Mouse (Mus musculus): Measurements from ENCODE around the gene Gata3.

Gene Gata3

DNA sequence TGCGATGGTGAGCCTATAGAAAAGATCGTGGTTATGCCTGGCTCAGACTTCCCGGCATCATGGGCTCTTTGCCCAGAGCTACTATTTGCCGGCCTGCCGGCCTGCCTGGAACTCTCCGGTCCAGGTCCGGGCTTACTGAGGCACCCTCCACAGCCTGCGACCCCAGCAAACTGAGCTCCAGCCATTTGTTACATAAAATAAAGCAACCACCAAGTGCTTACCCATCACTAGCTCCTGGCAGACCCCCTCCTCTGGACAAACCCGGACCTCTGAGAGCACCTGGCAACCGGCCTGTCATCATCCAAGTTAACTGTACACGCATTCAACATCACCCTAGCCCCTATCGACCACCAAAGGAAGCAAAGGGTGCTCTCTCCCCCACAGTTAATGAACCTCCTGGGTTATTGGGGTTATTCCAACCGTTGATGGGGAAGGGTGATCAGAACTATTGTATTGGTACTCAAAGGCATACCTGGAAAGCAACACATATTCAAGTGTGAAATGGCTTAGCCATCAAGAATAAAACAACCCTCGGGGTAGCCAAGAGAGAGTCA, 4.5 kb downstream of the Gata3 start:
- DNase-seq = no peak

DNA sequence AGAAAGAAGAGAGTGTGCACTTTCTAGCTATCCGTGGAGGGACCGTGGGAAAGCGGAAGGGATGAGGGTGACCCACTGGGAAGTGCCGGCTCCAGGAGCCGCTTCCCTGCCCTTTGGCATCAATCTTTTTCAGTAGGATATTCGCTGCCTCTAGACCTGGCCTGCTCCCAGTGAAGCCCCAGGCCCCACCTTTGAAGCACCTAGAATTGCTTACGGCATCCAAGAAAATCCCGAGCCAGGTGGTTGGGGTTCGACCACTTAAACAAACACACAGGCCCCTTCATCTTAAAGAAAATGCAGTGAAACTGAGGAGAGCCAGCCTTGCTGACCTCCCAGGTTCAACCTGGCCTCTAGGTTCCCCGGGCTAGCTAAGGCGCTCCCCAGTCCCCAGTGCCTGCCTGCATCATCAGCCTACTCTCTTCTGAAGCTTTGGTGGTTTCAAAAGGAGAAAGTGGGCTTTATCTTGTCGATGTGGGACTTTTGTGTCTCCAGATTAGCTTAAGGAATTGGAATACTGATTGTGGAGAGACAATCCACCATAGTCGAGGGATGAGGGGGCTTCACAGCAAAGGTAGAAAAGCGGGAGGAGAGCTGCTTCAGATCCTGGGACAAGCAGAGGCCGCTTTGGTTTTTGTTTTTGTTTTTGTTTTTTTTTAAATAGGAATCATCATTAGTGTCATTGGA, 5.2 kb downstream of the Gata3 start:
- no peak for DNase-seq

DNA sequence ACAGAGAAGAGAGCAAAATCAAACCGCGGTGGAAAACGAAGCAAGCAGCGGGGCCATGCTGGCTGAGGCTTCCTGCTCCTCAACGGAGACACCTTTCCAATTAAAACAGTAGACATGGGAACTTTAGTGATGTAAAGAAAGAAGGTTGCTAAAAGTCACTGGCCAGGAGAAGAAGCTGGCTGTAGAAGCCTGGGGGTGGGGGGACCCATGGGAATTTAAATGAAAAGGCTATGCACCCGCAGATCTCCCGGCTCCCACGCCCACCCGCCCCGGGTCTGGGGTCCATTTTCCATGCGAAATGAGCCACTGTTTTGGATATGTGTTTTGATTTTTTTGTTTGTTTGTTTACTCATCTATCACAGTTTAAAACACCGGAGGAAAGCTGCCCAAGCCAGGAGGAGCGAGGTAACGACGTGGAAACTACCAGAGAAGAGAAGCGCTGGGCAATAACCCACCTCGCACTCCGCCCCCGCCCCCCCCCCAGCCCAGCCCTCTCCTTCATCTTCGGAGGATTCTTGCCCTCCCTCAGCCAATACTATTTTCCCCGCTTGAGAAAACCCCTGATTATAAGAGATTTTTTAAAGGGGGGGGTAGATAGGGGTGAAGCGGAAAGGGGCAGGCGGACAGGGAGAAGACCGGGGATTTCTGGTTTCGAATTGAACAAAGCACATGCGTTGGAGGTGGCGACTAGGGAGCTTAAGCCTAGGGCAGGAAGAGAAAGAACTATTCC, 5.9 kb downstream of the Gata3 start:
- no peak for DNase-seq

DNA sequence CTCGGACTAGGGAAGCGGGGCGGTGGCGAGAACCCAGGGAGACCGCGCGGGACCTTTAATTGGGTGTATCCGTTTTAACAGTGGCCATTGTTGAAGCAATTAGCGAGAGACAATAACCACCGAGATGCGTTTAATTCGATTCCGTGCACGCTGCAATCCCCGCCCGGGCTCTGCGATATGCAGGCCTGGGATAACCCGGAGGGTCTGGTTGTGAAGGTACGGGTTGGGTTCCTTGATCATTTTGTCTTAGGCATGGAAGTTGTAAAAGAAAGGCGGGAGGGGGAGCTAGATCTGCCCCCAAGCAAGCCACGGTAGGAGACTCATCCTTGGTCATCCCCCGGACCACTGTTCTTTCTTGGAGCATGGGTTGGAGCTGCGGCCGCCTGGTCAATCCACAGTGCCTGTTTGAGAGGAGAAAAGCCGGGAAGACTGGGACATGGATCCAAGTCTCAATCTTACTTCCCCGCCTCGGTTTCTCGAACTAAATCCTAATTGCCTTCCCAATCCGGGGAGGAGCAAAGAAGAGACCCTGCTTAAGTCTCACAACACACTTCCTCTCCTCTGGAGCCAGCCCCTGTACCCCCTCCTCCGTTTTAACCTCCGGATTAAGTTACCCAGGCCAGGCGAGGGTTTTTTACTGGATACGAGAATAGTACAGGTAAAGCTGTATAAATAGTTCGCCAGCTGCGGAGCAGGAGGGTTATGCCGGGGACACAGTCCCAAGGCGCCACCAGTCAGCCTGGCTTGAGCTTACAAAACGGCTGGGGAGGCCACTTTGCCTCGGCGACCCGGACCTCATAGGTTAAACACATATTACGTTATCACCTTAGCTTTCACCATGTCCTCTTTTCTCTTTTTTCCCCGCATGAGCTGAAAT, 6.7 kb downstream of the Gata3 start:
- DNase-seq = no peak

DNA sequence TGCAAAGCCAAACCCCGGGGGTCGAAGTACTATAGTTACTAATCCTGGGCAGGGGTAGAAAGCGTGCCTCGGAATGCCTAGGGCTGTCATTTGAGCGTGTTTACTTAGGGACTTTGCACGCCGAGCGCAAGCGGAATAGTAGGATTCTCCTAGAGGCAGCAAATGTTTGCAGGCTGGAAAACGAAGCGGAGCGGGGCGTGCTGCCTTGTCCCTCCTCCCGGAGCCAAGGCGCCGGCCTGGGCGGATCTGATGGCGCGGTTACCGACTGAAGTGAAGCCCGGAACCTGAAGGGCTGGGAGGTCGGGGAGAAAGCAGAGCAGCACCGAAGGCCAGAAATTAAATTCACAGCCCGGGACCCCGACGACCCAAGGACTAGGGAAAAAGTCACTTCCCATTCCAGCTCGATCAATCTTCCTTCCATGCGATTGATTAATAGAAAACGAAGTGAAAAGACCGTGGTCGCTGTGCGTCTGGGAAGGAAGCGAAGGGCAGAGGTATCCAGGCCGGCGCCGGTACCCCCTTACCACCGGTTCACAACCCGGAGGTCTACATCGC, 7.4 kb downstream of the Gata3 start:
- DNase-seq = no peak

DNA sequence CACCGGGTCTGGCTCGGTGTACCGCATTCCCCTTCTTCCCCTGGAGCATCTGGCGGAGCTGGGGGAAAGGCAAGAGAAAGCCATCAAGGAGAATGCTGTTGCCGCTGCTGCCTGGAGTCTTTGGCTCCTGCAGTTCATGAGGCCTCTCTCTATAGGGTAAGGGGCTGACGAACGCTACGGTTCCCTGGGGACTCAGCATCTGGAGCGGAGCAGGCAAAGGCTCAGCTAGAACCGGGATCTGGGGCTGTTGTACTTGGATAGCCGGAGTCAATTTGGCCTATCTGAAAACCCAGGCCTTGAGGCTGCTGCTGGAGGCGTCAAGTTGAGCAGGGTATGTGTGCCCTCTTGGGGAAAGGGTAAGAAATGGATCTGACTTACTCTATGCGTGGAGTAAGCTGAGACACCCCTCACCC, 8.2 kb downstream of the Gata3 start:
- no peak for DNase-seq

DNA sequence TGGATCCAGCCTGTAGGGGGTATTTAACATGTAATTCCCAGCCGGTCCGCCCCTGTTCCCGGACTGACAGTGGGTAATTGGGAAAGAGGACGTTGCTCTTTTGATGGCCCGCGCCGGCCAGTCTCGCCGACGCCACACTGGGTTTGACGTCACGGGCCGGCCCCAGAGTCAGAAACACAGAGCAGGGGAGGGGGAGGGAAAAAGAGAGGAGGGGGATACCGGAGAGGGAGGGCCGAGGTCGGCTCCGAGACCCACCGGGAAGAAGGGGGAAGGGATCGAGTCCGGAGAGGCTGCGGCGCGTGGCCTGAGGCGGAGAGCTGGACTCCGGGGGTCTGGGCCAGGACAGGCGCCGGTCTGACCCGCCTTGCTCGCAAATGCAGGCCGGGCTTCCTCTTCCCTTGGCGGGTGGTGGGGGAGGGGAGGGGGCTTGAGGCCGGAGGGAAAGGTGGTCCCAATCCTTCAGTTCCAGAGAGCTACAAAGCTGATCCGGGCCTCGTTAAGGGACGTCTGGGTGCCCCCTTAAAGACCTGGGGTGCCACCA, 8.7 kb downstream of the Gata3 start, which contains the start of gene 4930412O13Rik:
4930412O13Rik (plus strand) TSS at position 202 of the 541 bp plus-strand sequence.
- DNase-seq = no peak

DNA sequence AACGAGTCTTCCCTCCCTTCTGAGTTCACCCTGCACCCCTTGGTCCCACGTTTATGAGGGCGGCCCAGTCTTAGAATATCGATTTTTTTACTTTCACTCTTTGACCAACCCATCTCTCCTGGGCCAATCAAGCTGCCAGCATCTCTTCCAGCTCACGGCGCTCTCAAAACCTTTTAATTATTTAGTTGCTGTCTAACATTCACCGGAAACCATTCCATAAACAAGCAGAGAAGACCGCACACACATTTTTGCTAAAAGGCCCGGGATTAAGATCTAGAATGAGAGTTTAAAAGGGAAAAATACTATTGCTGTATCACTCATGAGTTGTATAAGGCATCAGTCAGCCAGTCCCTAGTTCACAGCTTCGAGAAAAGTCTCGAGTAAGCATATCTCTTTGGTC, 9.6 kb downstream of the Gata3 start:
- DNase-seq = no peak

DNA sequence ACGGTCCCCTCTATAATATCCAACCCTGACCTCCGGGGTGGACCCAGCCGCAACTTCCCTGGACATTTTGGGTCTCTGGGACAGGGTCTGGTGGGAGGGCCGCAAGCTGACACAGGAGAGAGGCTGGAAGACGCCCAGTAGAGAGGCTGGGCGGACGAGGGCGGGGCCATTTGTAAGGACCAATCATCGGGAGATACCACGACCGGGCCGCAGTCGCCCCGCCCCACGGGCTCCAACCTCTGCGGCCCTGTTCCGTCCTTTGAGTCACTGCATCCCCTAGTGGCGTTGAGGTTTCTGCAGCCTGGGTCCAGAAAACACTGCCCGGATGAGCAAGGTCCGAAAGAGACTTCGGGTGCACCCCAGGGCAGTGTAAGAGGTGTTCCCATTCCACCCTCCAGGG, 10.3 kb downstream of the Gata3 start:
- no peak for DNase-seq

DNA sequence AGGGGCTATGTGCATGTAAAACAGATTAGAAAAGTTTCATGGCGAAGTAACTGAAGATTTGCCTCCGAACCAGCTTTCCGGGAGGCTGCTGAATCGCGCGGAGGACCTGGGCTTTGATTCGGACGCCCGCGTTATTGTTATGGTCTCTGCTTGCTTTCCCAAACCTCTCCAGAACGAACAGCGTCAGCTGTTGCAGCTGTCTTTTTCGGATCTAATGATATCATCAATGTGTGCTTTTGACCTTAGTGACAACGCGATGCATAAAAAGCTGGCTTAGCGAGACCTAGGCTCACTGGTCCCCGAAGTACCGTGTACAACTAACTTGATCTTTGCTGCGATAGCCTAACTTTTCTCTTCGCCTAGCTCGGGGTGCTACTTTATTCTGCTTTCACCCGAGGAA, 10.7 kb downstream of the Gata3 start:
- no peak for DNase-seq

DNA sequence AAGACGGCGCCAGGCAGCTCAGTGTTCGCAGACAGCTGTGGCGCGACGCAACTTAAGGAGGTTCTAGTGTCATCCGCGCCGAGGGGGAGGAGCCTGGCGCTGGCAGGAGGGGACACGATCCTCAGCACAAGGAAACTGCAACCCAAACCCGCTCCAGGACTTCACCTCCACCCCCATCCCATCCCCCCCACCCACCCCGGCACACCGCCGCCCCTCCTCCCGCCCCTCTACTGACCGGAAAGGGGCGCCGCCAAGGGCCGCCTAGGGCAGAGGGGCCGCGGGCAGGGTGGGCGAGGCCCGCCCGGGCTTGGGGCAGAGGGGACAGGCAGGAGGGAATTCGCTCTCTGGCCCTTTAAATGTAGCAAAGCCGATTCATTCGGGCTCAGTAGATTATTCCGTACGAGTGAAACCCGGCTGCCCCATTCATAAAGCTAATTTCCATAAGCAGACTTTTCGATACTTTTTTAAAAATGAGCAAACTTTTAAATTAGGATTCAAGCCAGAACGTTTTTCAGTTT, 11.2 kb downstream of the Gata3 start:
- no peak for DNase-seq

DNA sequence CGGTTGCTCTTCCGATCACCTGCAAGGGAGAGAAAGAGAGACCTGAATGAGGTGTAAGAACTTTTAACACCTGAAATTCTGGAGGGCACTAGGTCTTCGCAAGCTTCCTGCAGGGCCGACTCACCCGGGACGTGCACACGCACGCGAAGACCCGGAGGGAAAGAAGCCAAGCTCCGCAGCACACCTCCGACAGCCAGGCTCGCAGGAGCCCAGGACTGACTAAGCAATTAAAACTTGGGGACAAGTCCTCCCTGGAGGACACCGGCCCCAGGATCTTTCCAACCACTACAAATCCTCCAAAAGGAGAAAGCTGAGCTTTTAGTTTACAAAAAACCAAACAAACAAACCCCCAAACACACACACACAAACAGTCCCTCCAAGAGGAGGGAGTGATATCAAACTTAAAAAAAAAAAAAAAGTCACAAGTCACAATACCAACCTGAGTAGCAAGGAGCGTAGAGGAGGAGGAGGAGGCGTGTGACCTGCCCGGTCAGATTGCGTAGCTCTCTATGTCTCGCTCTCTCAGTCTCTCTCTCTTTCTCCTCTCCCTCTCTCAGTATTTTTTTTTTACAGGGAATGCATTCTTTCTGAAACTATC, 11.8 kb downstream of the Gata3 start:
- no peak for DNase-seq

DNA sequence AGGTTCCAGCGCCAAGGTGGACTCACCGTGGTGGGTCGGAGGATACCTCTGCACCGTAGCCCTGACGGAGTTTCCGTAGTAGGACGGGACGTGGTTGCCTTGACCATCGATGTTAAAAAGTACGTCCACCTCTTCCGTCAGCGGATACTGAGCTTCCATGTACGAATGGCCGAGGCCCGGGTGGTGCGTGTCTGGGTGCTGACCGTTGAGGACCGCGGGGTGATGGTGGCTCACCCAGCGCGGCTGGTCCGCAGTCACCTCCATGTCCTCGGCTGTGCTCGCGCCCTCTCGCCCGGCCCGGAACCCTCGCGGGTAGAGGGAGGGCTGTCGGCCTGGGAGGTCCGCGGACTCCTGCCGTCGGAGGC, 12.5 kb downstream of the Gata3 start:
- DNase-seq = no peak

DNA sequence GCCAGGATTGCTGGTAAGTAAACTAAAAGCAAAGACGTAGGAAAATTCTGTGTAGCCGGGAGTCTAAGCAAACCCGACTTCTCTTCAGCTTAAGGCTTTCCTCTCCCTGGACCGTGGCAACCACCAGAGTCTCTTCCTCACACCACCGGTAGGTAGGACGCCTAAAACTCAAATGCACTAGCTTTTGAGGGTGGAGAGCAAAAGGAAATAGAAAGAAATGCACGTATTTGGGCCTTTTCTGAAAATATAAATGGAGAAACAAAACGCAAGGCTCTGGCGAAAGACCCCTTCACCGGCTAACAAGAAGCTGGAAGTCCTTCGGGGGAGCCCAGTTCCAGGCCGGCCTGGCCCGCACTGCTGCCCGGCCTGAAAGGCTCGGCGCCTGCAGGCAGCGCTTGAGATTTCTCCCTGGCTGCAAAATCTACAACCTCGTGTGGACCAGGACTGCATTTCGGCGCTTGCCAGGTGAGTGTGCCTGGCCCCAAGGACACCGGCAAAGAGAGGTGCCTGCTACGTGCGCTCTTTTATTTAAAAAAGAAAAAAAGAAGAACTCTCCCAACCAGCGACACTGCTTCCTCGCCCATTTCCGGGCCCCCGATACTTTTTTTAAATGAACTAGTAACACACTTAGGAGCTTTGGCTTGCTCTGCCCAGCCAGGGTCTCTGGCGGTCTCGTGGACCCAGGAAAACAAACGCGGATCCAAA, 13.1 kb downstream of the Gata3 start:
- no peak for DNase-seq

DNA sequence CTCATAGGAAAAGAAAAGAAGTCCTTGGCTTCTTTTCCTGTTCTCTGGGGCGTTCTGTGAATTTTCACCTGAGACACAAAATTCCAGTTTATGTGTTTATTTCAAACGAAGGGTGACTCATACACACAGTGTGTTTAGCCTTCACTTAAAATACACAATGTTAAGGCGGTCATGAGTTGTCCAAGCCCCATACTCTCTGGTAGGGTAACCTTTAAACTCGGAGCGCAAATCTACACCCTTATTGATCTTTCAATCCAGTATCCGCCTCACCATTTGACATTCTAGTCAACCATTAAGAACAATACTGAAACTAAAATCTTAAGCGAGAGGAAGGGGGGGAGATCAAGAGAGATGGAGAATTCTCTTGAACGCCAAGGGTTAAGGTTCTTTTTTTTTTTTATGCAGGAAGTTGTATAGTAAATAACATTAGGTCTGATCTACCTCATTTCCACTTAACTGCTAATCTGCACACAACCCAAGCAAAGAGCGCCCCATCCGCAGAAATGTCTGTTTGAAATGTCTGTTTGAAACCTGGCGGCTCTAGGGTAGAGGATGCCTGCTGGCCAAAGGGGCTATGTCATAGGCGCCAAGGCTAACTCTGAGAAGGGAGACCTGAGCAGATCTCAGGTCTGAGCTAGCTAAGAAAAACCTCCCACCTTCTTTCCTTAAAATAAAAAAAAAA, 14.0 kb downstream of the Gata3 start:
- no peak for DNase-seq

DNA sequence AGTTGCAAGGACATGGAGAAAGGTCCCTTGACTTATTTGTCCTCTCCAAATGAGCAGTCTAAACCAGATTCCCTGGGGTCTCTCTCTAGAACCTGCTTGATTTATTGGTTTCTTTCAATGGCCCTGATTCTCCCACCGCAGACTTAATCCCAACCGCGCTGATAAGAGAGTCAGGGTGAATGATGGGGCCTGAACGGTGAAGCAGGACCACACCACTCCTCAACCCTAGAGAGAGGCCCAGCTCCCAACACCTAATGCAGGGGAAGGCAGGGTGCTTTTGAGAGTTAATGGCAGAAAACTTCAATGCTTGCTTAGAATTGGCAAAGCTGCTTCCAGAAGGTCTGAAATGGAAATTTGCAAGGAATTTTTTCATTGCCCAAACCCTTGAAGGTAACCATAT, 14.6 kb downstream of the Gata3 start:
- DNase-seq = no peak

DNA sequence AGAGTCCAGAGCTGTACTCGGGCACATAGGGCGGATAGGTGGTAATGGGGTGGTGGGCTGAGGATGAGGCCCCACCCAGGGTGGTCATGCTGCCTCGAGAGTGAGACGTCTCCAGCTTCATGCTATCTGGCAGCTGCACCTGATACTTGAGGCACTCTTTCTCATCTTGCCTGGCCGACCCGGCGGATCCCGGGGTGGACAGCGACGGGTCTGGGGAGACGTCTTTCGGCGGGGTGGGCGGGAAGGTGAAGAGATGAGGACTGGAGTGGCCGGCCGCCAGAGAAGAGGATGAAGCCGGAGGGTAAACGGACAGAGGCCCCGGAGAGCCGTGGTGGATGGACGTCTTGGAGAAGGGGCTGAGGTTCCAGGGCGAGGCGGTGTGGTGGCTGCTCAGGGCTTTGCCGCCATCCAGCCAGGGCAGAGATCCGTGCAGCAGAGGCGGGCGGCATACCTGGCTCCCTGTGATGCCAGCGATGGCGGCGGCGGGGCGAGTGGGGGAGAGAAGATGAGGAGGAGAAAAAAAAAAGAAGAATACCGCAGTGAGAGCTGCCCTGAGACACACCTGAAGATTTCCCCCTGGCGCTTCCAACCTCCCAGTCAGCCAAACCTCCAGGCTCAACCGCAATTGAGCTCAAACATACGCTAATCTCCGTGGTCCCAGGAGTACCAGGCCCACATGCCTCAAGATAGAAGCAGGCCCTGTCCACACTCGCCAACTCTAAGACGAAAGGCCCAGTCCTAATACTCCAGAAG, 15.2 kb downstream of the Gata3 start:
- no peak for DNase-seq

DNA sequence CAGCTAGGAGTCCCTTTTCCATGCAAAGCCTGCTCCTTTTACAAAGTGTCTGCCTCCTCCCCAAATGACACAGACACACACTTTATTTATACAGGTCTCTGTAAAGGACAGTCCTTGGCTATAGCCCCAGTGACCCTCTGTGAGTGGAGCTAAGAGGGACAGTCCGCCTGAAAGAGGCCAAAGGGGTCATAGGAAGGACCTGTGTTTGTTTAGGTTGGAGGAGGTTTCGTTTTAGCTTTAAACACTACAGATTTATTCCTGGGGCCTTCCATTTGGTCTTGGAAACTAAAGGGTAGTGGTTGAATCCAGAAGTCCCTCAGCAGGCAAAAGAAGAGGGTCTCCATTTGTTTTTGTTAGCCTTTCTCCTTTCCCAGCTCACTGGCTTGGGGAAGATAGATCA, 16.1 kb downstream of the Gata3 start:
- DNase-seq = no peak

DNA sequence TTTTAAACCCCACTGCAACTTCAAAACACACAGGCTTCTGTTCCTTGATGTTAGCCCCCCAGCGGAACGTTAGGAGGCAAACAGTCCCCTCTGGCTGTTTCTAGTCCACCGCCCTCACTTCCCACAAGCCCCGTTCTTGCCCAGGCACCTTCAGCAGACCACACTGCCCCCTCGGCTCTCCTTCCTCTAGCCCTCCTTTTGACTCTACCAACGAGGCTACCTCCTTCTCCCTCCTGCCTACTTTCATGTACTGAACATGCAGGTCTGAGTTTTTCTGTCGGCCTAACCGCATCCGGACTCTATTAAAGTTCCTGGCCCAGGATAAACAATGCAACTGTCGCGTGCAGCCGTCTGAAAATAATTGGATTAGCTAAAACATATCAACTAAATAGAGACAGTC, 17.2 kb downstream of the Gata3 start:
- DNase-seq = no peak

DNA sequence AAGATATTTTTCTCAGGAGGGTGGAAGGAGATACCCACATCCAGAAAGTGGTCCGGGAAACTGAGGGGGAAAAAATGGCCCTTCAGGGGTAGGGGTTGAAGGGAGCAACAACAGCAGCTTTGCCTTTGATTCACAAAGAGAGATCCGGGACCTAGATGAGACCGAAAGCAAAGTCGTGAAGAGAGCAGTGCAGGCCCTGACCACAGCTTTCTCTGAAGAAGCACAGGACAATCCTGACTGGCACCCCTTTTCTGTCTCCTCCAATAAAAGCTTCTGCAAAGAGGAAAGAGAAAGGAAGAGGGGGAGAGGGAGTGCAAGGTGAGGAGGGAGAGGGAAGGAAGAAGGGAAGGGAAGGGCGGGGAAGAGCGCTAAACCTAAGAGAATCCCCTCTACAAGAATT, 18.0 kb downstream of the Gata3 start:
- DNase-seq = no peak
